Mouse (Mus musculus): Measurements from ENCODE around the gene Rabgap1l.
A peak's percentile ranks its signal among the peaks of the same experiment; 100 is the strongest.

DNA sequence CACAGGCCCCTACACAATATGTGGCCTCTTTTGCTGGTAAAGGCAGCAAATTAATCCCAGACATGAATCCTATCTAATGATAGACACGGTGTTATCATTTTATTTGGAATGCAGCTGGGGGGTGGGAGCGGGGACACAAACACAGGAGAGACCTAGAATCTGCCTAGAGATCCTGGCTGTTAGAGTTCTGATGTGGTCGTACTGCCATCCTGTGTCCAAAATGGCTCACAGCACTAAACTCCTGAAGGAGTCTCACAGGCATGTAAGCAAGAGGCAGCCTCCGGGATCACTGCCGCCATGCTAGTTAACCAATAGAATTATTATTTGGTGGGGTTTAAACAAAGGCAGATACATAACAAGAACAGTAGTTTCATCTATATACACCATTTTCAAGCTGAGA lies 608.5 kb downstream of the Rabgap1l start:
- TF ChIP-seq POLR2A (IDR thresholded peaks at IDR 0.05; ENCODE audit: insufficient read depth, low read depth, low read length): no peak
- no peak for TF ChIP-seq EP300 (IDR thresholded peaks at IDR 0.05; ENCODE audit: insufficient read depth, low read depth, low read length)
- TF ChIP-seq CTCF (IDR thresholded peaks at IDR 0.05): peak; percentile 59
